Mouse (Mus musculus) G1E (cell line): ENCODE measurements around the gene Tlcd2. TPM values are rescaled to one million over a fixed set of nuclear protein-coding genes. Genes with fewer than 3 reads are reported as not detected.

Experiments used
- ATAC-seq: 2 replicates; pipeline ENCODE4 v1.8.0; 2016; ENCODE audit warnings: mild to moderate bottlenecking; ENCODE audit not compliant: insufficient number of reproducible peaks, poor library complexity, low FRiP score, severe bottlenecking; ENCODE audit errors: extremely low read depth
- DNase-seq: peaks from one replicate; pipeline ENCODE4 v3.0.0; 2012; ENCODE audit warnings: low spot score
- H3K27me3 ChIP-seq: 2 replicates; pipeline ENCODE4 v1.6.1; 2012; ENCODE audit warnings: mild to moderate bottlenecking, low read length, inconsistent platforms; ENCODE audit not compliant: insufficient read depth
- H3K36me3 ChIP-seq: replicated peaks from 2 replicates; pipeline ENCODE3; 2012; ENCODE audit warnings: mild to moderate bottlenecking, inconsistent platforms
- H3K4me1 ChIP-seq: 2 replicates; pipeline ENCODE4 v1.6.1; 2012; ENCODE audit warnings: low read depth, low read length, inconsistent platforms, mixed read lengths; ENCODE audit not compliant: insufficient read depth
- H3K4me3 ChIP-seq: 2 replicates; pipeline ENCODE4 v1.5.1; 2012; ENCODE audit warnings: low read depth, mild to moderate bottlenecking, inconsistent platforms, low read length, moderate library complexity, mixed read lengths
- H3K9me3 ChIP-seq: replicated peaks from 2 replicates; pipeline ENCODE4 v1.6.1; 2012; ENCODE audit warnings: inconsistent platforms
- CTCF ChIP-seq: IDR thresholded peaks from 2 replicates; pipeline ENCODE4 v1.5.1; 2012; ENCODE audit warnings: low read depth, low read length, inconsistent platforms, mixed read lengths
- GATA1 ChIP-seq: IDR thresholded peaks from 2 replicates; pipeline ENCODE4 v1.6.1; 2012; ENCODE audit warnings: borderline replicate concordance, low read length, inconsistent platforms, mixed read lengths
- GATA2 ChIP-seq: IDR thresholded peaks from 2 replicates; pipeline ENCODE4 v1.6.1; 2012; ENCODE audit warnings: low read depth, low read length, inconsistent platforms, borderline replicate concordance
- POLR2AphosphoS5 ChIP-seq: IDR thresholded peaks from 2 replicates; pipeline ENCODE4 v1.6.1; 2012; ENCODE audit warnings: low read depth, low read length, inconsistent platforms; ENCODE audit not compliant: insufficient replicate concordance
- TAL1 ChIP-seq: conservative IDR thresholded peaks from 2 replicates; pipeline ENCODE4 v1.6.1; 2012; ENCODE audit warnings: low read depth, low read length, inconsistent platforms, mixed read lengths
- polyA plus RNA-seq: library from polyadenylated mRNA; stranded (reverse); fragments of >175 nt; gene quantifications from 2 replicates; pipeline ENCODE4 v1.2.3, GENCODE M21; 2012
- total RNA-seq, 2 experiments: library from RNA; stranded (forward) in 1 of 2; stranded (reverse) in 1 of 2; fragments of 200-1000 nt in 1 of 2; fragments of >200 nt in 1 of 2; fragmentation: Nextera tagmentation in 1 of 2; gene quantifications; 2 replicates each; pipeline ENCODE4 v1.2.3; 2014 to 2017

The Tlcd2 gene
- total and polyA plus RNA-seq, 3 experiments, result 1.8 TPM; not detected in 2

- no peak for ATAC-seq
- H3K4me3 ChIP-seq, result peak overlapping the region; percentile 80
These were observed 803 bp downstream of the Tlcd2 start for GRCm38 (mm10) chr11:75462253-75462783.

GRCm38 (mm10) chr11:75462865-75463336, 1.4 kb downstream of the Tlcd2 start:
- peak; percentile 76 for DNase-seq
- Histone ChIP-seq H3K27me3 (peaks cover 2% of the 10 kb centered on the region; the same call in 1 of the 2 replicates), H3K4me1 (peaks cover 64% of the 10 kb centered on the region)

More at GRCm38 (mm10) chr11:75462253-75462783, 803 bp downstream of the Tlcd2 start:
- TF ChIP-seq GATA1 (no peak), CTCF (no peak)
- Histone ChIP-seq H3K9me3 (peaks cover 3% of the 10 kb centered on the region; the same call in 1 of the 2 replicates), H3K36me3 (peaks cover 25% of the 10 kb centered on the region), H3K4me1 (peaks cover 70% of the 10 kb centered on the region), H3K27me3 (no peaks in the 10 kb centered on the region)
- DNase-seq, result peak; percentile 63

DNA sequence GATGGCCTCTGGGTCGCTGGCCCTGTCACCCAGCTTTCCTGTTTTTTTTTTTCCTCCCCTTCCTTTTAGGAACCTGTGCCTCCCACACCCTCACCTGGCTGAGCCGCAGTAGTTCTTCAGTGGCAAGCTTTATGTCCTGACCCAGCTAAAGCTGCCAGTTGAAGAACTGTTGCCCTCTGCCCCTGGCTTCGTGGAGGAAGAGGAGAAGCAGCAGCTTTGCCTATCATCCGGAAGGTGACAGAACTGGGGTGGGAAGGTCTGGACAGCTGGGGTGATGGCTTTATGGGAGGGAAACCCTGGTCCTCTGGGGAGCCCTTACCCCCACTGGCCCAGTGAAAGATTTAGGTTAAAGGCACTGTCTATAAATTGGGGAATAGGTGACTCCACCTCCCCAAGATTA, 2.1 kb downstream of the Tlcd2 start:
- Histone ChIP-seq H3K27me3 (peaks cover 4% of the 10 kb centered on the region; the same call in 1 of the 2 replicates), H3K4me1 (peaks cover 56% of the 10 kb centered on the region), H3K9me3 (peaks cover 3% of the 10 kb centered on the region; the same call in 1 of the 2 replicates), H3K4me3 (no peak overlapping the region), H3K36me3 (peaks cover 25% of the 10 kb centered on the region)
- DNase-seq (no peak), ATAC-seq (no peak)
- no peak for TF ChIP-seq CTCF
- TF ChIP-seq GATA1, result no peak
- TF ChIP-seq POLR2AphosphoS5, result no peak
- TF ChIP-seq TAL1, result no peak
- no peak for TF ChIP-seq GATA2

More at GRCm38 (mm10) chr11:75462865-75463336, 1.4 kb downstream of the Tlcd2 start:
- Histone ChIP-seq H3K36me3 (peaks cover 25% of the 10 kb centered on the region), H3K4me3 (peak overlapping the region; percentile 80; the same call in 1 of the 2 replicates), H3K9me3 (peaks cover 3% of the 10 kb centered on the region; the same call in 1 of the 2 replicates)
- TF ChIP-seq GATA1 (no peak), POLR2AphosphoS5 (no peak), CTCF (no peak), GATA2 (no peak), TAL1 (no peak)
- ATAC-seq, result peak; percentile 29; the same call in 1 of the 2 replicates

DNA sequence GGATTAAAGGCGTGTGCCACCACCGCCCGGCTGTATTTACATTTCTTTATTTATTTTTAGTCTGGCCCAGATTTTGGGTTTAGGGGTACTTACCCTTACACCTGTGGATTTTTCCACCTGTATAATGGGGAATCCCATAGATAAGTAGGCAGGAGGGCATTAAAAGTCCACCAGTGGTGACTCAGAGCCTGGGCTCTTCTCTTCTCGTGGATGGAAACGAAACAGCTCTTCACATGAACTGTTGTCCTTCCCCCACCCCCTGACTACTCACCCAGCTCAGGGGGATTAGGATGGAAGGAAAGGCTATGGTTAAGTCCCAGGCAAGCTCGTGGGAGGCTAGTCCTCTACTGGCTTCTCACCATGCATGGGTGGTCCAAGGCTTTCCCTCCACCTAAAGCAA, 2.9 kb downstream of the Tlcd2 start:
- no peak overlapping the region for H3K4me3 ChIP-seq
- H3K27me3 ChIP-seq, result peaks cover 7% of the 10 kb centered on the region; the same call in 1 of the 2 replicates
- ATAC-seq (no peak), DNase-seq (no peak)
- H3K36me3 ChIP-seq, result peaks cover 25% of the 10 kb centered on the region
- no peak for TF ChIP-seq CTCF
- no peak for TF ChIP-seq TAL1
- TF ChIP-seq POLR2AphosphoS5, result no peak
- no peak for TF ChIP-seq GATA1
- TF ChIP-seq GATA2, result no peak
- H3K9me3 ChIP-seq, result peaks cover 3% of the 10 kb centered on the region; the same call in 1 of the 2 replicates
- peaks cover 49% of the 10 kb centered on the region for H3K4me1 ChIP-seq

DNA sequence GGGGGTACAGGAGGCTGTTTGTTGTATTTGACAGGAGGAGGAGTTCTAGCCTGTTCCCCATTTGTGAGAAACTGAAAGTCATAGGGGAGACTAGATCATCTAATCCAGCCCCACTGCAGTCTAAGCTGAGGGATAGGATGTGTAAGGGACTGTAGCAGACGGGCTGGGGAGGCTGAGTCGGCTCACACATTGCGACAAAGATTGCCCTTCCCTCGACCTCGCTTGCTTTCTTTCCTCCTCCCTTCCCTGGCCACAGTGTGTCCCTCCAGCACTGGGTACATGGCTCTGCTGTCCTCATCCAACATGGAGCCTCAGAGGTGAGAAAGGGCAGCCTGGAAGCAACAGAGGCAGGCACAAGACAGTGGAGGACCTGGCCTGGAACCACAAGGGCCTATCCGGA, 3.5 kb downstream of the Tlcd2 start:
- Histone ChIP-seq H3K4me1 (peaks cover 42% of the 10 kb centered on the region), H3K27me3 (peaks cover 9% of the 10 kb centered on the region; the same call in 1 of the 2 replicates), H3K36me3 (peaks cover 25% of the 10 kb centered on the region), H3K4me3 (no peak overlapping the region), H3K9me3 (peaks cover 3% of the 10 kb centered on the region; the same call in 1 of the 2 replicates)
- ATAC-seq (no peak), DNase-seq (no peak)
- TF ChIP-seq POLR2AphosphoS5 (no peak), GATA2 (no peak), CTCF (no peak), TAL1 (no peak), GATA1 (no peak)

DNA sequence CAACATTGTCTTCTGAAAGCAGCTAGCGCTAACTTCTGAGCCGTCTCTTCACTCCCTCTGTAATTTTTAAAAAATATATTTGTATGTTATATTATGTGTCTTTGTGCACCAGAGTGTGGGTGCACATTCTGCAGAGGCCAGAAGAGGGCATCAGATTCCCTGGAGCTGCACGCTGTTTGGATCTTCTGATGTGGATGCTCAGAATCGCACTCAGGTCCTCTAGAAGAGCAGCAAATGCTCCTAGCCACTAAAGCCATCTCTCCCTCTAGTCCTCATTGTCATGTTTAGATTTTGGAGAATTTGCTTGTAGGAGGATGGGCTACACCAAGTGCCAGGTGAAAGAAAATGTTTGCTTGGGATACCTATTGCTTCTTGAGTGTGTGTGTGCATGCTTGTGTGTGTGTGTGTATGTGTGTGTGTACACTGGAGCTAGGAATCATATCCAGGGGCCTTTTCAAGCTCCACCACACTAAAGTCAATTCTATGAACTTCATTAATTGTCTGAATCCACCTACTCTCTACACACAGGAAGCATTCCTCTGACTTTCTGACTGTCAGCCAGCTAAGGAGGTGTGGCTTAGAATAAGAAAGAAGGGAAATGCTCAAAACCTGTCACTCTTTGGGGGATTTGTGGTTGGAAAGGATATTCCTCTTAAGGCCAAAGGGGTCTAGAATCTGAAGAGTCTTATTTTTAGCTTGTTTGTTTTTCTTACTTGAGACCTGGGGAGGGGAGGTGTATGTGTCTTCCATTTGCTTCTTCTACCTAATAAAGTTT, 5.4 kb downstream of the Tlcd2 start:
- no peak for DNase-seq
- Histone ChIP-seq H3K9me3 (peaks cover 3% of the 10 kb centered on the region; the same call in 1 of the 2 replicates), H3K27me3 (peaks cover 9% of the 10 kb centered on the region; the same call in 1 of the 2 replicates), H3K36me3 (peaks cover 25% of the 10 kb centered on the region), H3K4me3 (no peak overlapping the region), H3K4me1 (peaks cover 30% of the 10 kb centered on the region)
- ATAC-seq, result no peak
- TF ChIP-seq TAL1 (no peak), POLR2AphosphoS5 (no peak), CTCF (no peak), GATA1 (no peak), GATA2 (no peak)
